Mouse (Mus musculus) cortical plate, adult 2 months (tissue): ENCODE data around the gene Atat1.

ENCODE experiments used
- CTCF ChIP-seq: fragments of 200-500 bp; IDR thresholded peaks from 2 replicates; pipeline ENCODE4 v1.5.1; 2011; ENCODE audit warnings: mild to moderate bottlenecking, control low read depth, low read length; ENCODE audit not compliant: insufficient read depth; ENCODE audit errors: extremely low read depth
- POLR2A ChIP-seq: fragments of 200-500 bp; IDR thresholded peaks from 2 replicates; pipeline ENCODE4 v1.6.1; 2011; ENCODE audit warnings: mild to moderate bottlenecking, low read length, control low read depth; ENCODE audit not compliant: insufficient read depth; ENCODE audit errors: extremely low read depth

- TF ChIP-seq CTCF = no peak
- no peak for TF ChIP-seq POLR2A
Measured at GRCm38 (mm10) chr17:35919864-35920301, 10.0 kb upstream of the Atat1 start.
